Mouse (Mus musculus) neural tube, postnatal 0 days (tissue): Measurements from ENCODE around the gene Gpr88. TPM values are rescaled to one million over a fixed set of nuclear protein-coding genes. Genes with fewer than 3 reads are reported as not detected.

Source experiments
- polyA plus RNA-seq: library from polyadenylated mRNA; unstranded; fragments of >200 nt; fragmentation: Nextera tagmentation; extraction: Ambion mirVana; gene quantifications from 2 replicates; pipeline ENCODE4 v1.2.1, GENCODE M21; 2015

Gpr88 gene
- polyA plus RNA-seq, result 5.3 and 6.6 TPM in 2 replicates

GRCm38 (mm10) chr3:116253077-116253531 is at the start of gene Gpr88:
Gene Gpr88, minus strand, starts transcription at chr3:116253503.

Other genes with a start within 250 kb of the Gpr88 start
- 10.1 and 14.0 TPM in 2 replicates for gene Slc30a7, start 246.1 kb downstream of the Gpr88 start, polyA plus RNA-seq
- 48.9 and 50.1 TPM in 2 replicates for gene Extl2, start 246.0 kb downstream of the Gpr88 start, polyA plus RNA-seq
- 38.3 and 38.5 TPM in 2 replicates for gene Vcam1, start 123.8 kb downstream of the Gpr88 start, polyA plus RNA-seq
- 3.7 and 3.8 TPM in 2 replicates for gene Cdc14a, start 170.5 kb upstream of the Gpr88 start, polyA plus RNA-seq